Mouse (Mus musculus) kidney, postnatal 25 days (tissue): ENCODE results near the gene Tmem141.

Source experiments
- DNase-seq, 2 experiments: peaks; one replicate each; pipeline ENCODE4 v3.0.0; 2021; ENCODE audit warnings: mixed read lengths in 2 of 2

Gene Tmem141

GRCm38 (mm10) chr2:25577951-25578795 lies 43.6 kb downstream of the Tmem141 start:
- peak in 1 of 2 experiments; percentile 52 for DNase-seq

- DNase-seq = no peak
These were observed 44.6 kb downstream of the Tmem141 start for GRCm38 (mm10) chr2:25576965-25577891.

GRCm38 (mm10) chr2:25576028-25576850 lies 45.6 kb downstream of the Tmem141 start:
- no peak for DNase-seq

- peak; percentile 46 to 71 for DNase-seq
These were observed 46.3 kb downstream of the Tmem141 start for GRCm38 (mm10) chr2:25575432-25576027.

- DNase-seq = peak; percentile 98 to 99
These were observed 47.0 kb downstream of the Tmem141 start, which contains the start of the genes Mamdc4 and Phpt1 for GRCm38 (mm10) chr2:25574579-25575431. Gene Mamdc4, minus strand, starts transcription at chr2:25574845. Gene Phpt1, minus strand, starts transcription at chr2:25575224.

GRCm38 (mm10) chr2:25574136-25574535 lies 47.7 kb downstream of the Tmem141 start:
- no peak for DNase-seq

- no peak for DNase-seq
These were observed 48.7 kb downstream of the Tmem141 start for GRCm38 (mm10) chr2:25573068-25573467.

GRCm38 (mm10) chr2:25571221-25571620 lies 50.6 kb downstream of the Tmem141 start:
- no peak for DNase-seq
